Comparison of ENCODE assay signal across 14 mouse cellular contexts in genomic region chr6:145123136-145124060, GRCm38 (mm10). TPM values are rescaled to one million over a fixed set of nuclear protein-coding genes. Genes with fewer than 3 reads are reported as not detected.
A peak's percentile ranks its signal among the peaks of the same experiment; 100 is the strongest.
DNase-seq lines count a peak whose midpoint lies in the region; ATAC-seq lines count a peak whose summit lies in the region.
"Had no signal": no experiment of that assay in that cellular context is flagged by ENCODE, and none has a peak within 500 bp of the region (broad histone marks: within the 10 kb centered on the region; RNA-seq: fewer than 3 reads in every experiment).

No protein-coding gene starts in this region.

- H3K27ac ChIP-seq in heart, embryonic 14.5 days (replicated peaks in 1 of 2; ENCODE audit: control insufficient read depth in 1 of 2, insufficient read depth in 1 of 2, low read depth in 2 of 2, low read length in 2 of 2): 0 out of 4 replicates have a peak overlapping the region, but pooled peaks of 1 of the 2 experiments have one; percentile 4
- H3K27ac ChIP-seq in forebrain, embryonic 10.5 days: no peak overlapping the region
- H3K27ac ChIP-seq in intestine, embryonic 16.5 days (ENCODE audit: low read length): no peak overlapping the region
- H3K27ac ChIP-seq: embryonic facial prominence, embryonic 10.5 days; forebrain, embryonic 15.5 days; hindbrain, postnatal 0 days had no signal

- ATAC-seq in heart, embryonic 14.5 days (ENCODE audit: insufficient number of reproducible peaks, insufficient read depth, low FRiP score, low read depth): no peak
- peak; percentile 11 for ATAC-seq in common myeloid progenitor, adult 5-6 weeks (replicated peaks; ENCODE audit: low read depth, poor library complexity, severe bottlenecking)
- 0 out of 2 replicates have a peak, but pooled peaks have one; percentile 5 for ATAC-seq in megakaryocyte progenitor cell, adult 5-6 weeks (replicated peaks; ENCODE audit: poor library complexity)
- no peak for ATAC-seq in intestine, embryonic 16.5 days
- ATAC-seq: forebrain, embryonic 15.5 days; hindbrain, postnatal 0 days had no signal

- H3K4me1 ChIP-seq in heart, embryonic 14.5 days (ENCODE audit: control insufficient read depth in 2 of 2, insufficient read depth in 2 of 2, low read length in 2 of 2): peaks cover 27 to 63% of the 10 kb centered on the region in 2 experiments
- H3K4me1 ChIP-seq in forebrain, embryonic 10.5 days: peaks cover 30% of the 10 kb centered on the region
- no peaks in the 10 kb centered on the region for H3K4me1 ChIP-seq in intestine, embryonic 16.5 days (ENCODE audit: control insufficient read depth, insufficient read depth, low read length)
- H3K4me1 ChIP-seq: forebrain, embryonic 15.5 days had no signal

- H3K36me3 ChIP-seq in heart, embryonic 14.5 days (ENCODE audit: control insufficient read depth, insufficient read depth, low read length): no peaks in the 10 kb centered on the region
- no peaks in the 10 kb centered on the region for H3K36me3 ChIP-seq in forebrain, embryonic 10.5 days (replicated peaks)
- H3K36me3 ChIP-seq in intestine, embryonic 16.5 days (ENCODE audit: control insufficient read depth, insufficient read depth, low read length): no peaks in the 10 kb centered on the region
- H3K36me3 ChIP-seq: embryonic facial prominence, embryonic 10.5 days; forebrain, embryonic 15.5 days had no signal

- H3K4me2 ChIP-seq in heart, embryonic 14.5 days (ENCODE audit: low read length): peak overlapping the region; percentile 34; the same call in 1 of the 2 replicates
- H3K4me2 ChIP-seq in intestine, embryonic 16.5 days (ENCODE audit: low read depth, low read length): no peak overlapping the region
- H3K4me2 ChIP-seq: forebrain, embryonic 15.5 days; heart, embryonic 11.5 days had no signal

- H3K4me3 ChIP-seq in heart, embryonic 14.5 days (ENCODE audit: control insufficient read depth in 1 of 2, insufficient read depth in 1 of 2, low read depth in 1 of 2, low read length in 2 of 2): no peak overlapping the region
- no peak overlapping the region for H3K4me3 ChIP-seq in forebrain, embryonic 10.5 days
- no peak overlapping the region for H3K4me3 ChIP-seq in intestine, embryonic 16.5 days (ENCODE audit: low read length)
- H3K4me3 ChIP-seq: embryonic facial prominence, embryonic 10.5 days; forebrain, embryonic 15.5 days had no signal

- H3K9ac ChIP-seq in heart, embryonic 14.5 days (ENCODE audit: low read length): no peak overlapping the region
- H3K9ac ChIP-seq in intestine, embryonic 16.5 days (ENCODE audit: low read depth, low read length): no peak overlapping the region
- H3K9ac ChIP-seq: forebrain, embryonic 15.5 days had no signal

- no peak for DNase-seq in heart, adult 9 months (ENCODE audit: low spot score in 2 of 2)
- peak; percentile 60 to 65 for DNase-seq in B cell, adult 2 months
- no peak for DNase-seq in frontal cortex, postnatal 10 days (ENCODE audit: low spot score in 2 of 2)
- DNase-seq in forebrain, embryonic 10.5 days (ENCODE audit: extremely low spot score, low spot score): no peak
- DNase-seq: kidney, postnatal 4 days; left cerebral cortex, postnatal 4 days had no signal

- no peaks in the 10 kb centered on the region for H3K9me3 ChIP-seq in heart, embryonic 14.5 days (ENCODE audit: control insufficient read depth, low read length)
- peaks cover 7% of the 10 kb centered on the region; the same call in 1 of the 2 replicates for H3K9me3 ChIP-seq in forebrain, embryonic 10.5 days
- H3K9me3 ChIP-seq in intestine, embryonic 16.5 days (ENCODE audit: control insufficient read depth, low read length): no peaks in the 10 kb centered on the region
- H3K9me3 ChIP-seq: forebrain, embryonic 15.5 days had no signal

- H3K27me3 ChIP-seq in heart, embryonic 14.5 days (ENCODE audit: control insufficient read depth, insufficient read depth, low read length): no peaks in the 10 kb centered on the region
- peaks cover 14% of the 10 kb centered on the region; the same call in 1 of the 2 replicates for H3K27me3 ChIP-seq in forebrain, embryonic 10.5 days (ENCODE audit: poor library complexity, severe bottlenecking)
- H3K27me3 ChIP-seq in intestine, embryonic 16.5 days (replicated peaks; ENCODE audit: control insufficient read depth, insufficient read depth, low read length): no peaks in the 10 kb centered on the region
- H3K27me3 ChIP-seq: forebrain, embryonic 15.5 days had no signal

- WGBS in heart, embryonic 14.5 days: 77% methylated on average over 11 of the region's 11 CpGs
- 87% methylated on average over 11 of the region's 11 CpGs for WGBS in forebrain, embryonic 10.5 days
- WGBS in intestine, embryonic 16.5 days: 73% methylated on average over 11 of the region's 11 CpGs

RNA-seq across cellular contexts. Expression of gene Lrmp, which starts 7.9 kb away (rescaled TPM):
- 1.4 and 1.8 TPM in 2 replicates for polyA plus RNA-seq in heart, embryonic 14.5 days (2014; fragmentation: Nextera tagmentation; extraction: Ambion mirVana)
- 79.5 and 86.6 TPM in 2 replicates for total RNA-seq in common myeloid progenitor, adult 5-6 weeks (2017)
- total RNA-seq in megakaryocyte progenitor cell, adult 5-6 weeks (2015): 42.1 and 42.6 TPM in 2 replicates
- total RNA-seq in megakaryocyte progenitor cell, adult 5-6 weeks (2017): 93.6 and 125 TPM in 2 replicates
- polyA plus RNA-seq in forebrain, embryonic 10.5 days (2016; fragmentation: Nextera tagmentation; extraction: Ambion mirVana): 1.8 and 1.9 TPM in 2 replicates
- 4.3 and 4.9 TPM in 2 replicates for polyA plus RNA-seq in intestine, embryonic 16.5 days (2015; fragmentation: Nextera tagmentation; extraction: Ambion mirVana)

RNA-seq across cellular contexts. Expression of gene Bcat1, which starts 47.4 kb away (rescaled TPM):
- polyA plus RNA-seq in heart, embryonic 14.5 days (2014; fragmentation: Nextera tagmentation; extraction: Ambion mirVana): 4.6 and 6.2 TPM in 2 replicates
- 0.78 and 2.7 TPM in 2 replicates for total RNA-seq in common myeloid progenitor, adult 5-6 weeks (2017)
- total RNA-seq in megakaryocyte progenitor cell, adult 5-6 weeks (2015): 0.27 and 0.29 TPM in 2 replicates
- 1.1 and 1.5 TPM in 2 replicates for total RNA-seq in megakaryocyte progenitor cell, adult 5-6 weeks (2017)
- polyA plus RNA-seq in forebrain, embryonic 10.5 days (2016; fragmentation: Nextera tagmentation; extraction: Ambion mirVana): 135 and 145 TPM in 2 replicates
- 5.1 and 6.0 TPM in 2 replicates for polyA plus RNA-seq in intestine, embryonic 16.5 days (2015; fragmentation: Nextera tagmentation; extraction: Ambion mirVana)

Comparison
In these comparisons a context has a peak if more than half of its experiments do, and no peak if none do; other contexts are left out.
1. ATAC-seq: peak in common myeloid progenitor, adult 5-6 weeks (single experiment) and megakaryocyte progenitor cell, adult 5-6 weeks (single experiment); none in heart, embryonic 14.5 days (single experiment) and intestine, embryonic 16.5 days (single experiment).
2. DNase-seq: peak in B cell, adult 2 months (2 of 2); none in heart, adult 9 months (0 of 2), frontal cortex, postnatal 10 days (0 of 2) and forebrain, embryonic 10.5 days (single experiment).
3. RNA of gene Bcat1, which starts 47.4 kb away (polyA plus RNA-seq): 135 to 145 TPM in forebrain, embryonic 10.5 days; 4.6 to 6.2 TPM in heart, embryonic 14.5 days and 5.1 to 6.0 TPM in intestine, embryonic 16.5 days; every median in the first group is over 10 times any median in the second.